Mouse (Mus musculus) kidney, adult 2 months (tissue): Measurements from ENCODE around the gene Cebpg. TPM values are rescaled to one million over a fixed set of nuclear protein-coding genes. Genes with fewer than 3 reads are reported as not detected.

Experiments used
- DNase-seq: peaks from one replicate; pipeline ENCODE4 v3.0.0; 2021
- H3K27ac ChIP-seq: fragments of 200-500 bp; 2 replicates; pipeline ENCODE4 v1.5.1; 2012; ENCODE audit warnings: low read depth, low read length, control low read depth, inconsistent platforms; ENCODE audit not compliant: insufficient read depth
- H3K27me3 ChIP-seq: fragments of 200-500 bp; replicated peaks from 2 replicates; pipeline ENCODE4 v1.6.1; 2012; ENCODE audit warnings: mild to moderate bottlenecking, moderate library complexity, low read length, inconsistent platforms; ENCODE audit not compliant: control insufficient read depth, insufficient read depth
- H3K36me3 ChIP-seq: fragments of 200-500 bp; 2 replicates; pipeline ENCODE4 v1.6.1; 2012; ENCODE audit warnings: mild to moderate bottlenecking, moderate library complexity, low read length, inconsistent platforms; ENCODE audit not compliant: control insufficient read depth, insufficient read depth
- H3K4me1 ChIP-seq: fragments of 200-500 bp; 2 replicates; pipeline ENCODE4 v1.6.1; 2011; ENCODE audit warnings: low read length; ENCODE audit not compliant: control insufficient read depth, insufficient read depth
- H3K4me3 ChIP-seq: fragments of 200-500 bp; 2 replicates; pipeline ENCODE4 v1.5.1; 2011; ENCODE audit warnings: mild to moderate bottlenecking, low read depth, low read length, control low read depth; ENCODE audit not compliant: insufficient read depth
- CTCF ChIP-seq: fragments of 200-500 bp; conservative IDR thresholded peaks from 2 replicates; pipeline ENCODE4 v1.5.1; 2011; ENCODE audit warnings: low read depth, mild to moderate bottlenecking, control low read depth, low read length, moderate library complexity, mixed read lengths; ENCODE audit not compliant: insufficient read depth, insufficient read length
- POLR2A ChIP-seq: fragments of 200-500 bp; IDR thresholded peaks from one replicate; pipeline ENCODE4 v1.6.1; 2011; ENCODE audit warnings: low read depth, low read length, control low read depth
- WGBS: fragments of 180-500 bp; shearing (Covaris S2); methylation state at CpG from one replicate; pipeline ENCODE4 v1.1.7; 2018; 5-methylcytosine and 5-hydroxymethylcytosine counted together
- polyA plus RNA-seq: library from polyadenylated mRNA; depleted of rRNA; stranded (reverse); fragments of >200 nt; gene quantifications from 2 replicates; pipeline ENCODE4 v1.2.3, GENCODE M21; 2012; rRNA removed

The Cebpg gene
- polyA plus RNA-seq, 1 experiment = 10.0 TPM

DNA sequence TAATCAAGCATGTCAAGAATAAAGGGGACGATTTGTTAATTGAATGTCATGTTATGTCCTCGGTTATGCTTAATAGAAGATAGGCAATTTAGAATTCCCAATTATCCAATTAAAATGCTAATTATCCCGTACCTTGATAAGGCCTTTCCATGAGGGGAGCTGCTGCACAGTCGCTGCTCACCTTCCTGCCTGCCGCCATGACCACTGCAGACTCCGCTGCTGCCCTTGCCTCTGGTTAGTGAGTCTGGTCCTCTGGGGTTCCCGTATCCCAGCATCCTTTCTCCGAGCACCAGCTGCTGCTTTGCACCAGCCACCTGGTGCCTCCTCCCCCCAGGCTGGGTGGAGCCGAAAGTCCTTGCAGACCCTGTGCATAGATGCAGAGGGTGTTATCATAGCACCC, 43.1 kb downstream of the Cebpg start:
- no peaks in the 10 kb centered on the region for H3K36me3 ChIP-seq
- WGBS = 88% methylated on average over 9 of the region's 9 CpGs

DNA sequence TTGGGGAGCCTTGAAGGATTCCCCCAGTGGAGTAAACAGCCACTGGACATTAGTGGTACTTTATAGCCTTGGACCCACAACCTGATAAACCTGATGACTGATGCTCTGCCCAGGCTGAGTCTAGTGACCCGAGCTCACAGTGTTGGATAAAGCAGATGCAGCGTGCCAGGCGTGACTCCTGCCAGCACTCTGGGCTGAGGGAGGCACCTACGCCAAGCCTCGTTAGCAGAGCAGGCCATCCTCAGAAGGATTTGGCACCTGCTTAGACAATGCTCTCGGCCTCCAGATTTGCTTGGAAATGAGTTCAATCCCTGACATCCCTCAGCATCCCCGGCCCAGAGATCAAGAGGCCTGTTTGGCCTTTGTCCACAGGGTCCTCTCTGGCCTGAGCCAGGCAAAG, 49.7 kb downstream of the Cebpg start:
- no peak for DNase-seq
- no peaks in the 10 kb centered on the region for H3K36me3 ChIP-seq
- no peak for TF ChIP-seq POLR2A
- TF ChIP-seq CTCF = no peak
- 89% methylated on average over 7 of the region's 7 CpGs for WGBS
- no peaks in the 10 kb centered on the region for H3K4me1 ChIP-seq
- no peaks in the 10 kb centered on the region for H3K27me3 ChIP-seq
- H3K4me3 ChIP-seq = no peak overlapping the region
- no peak overlapping the region for H3K27ac ChIP-seq

More for the DNA sequence above, 43.1 kb downstream of the Cebpg start:
- no peak for DNase-seq
- H3K27ac ChIP-seq = no peak overlapping the region
- no peaks in the 10 kb centered on the region for H3K27me3 ChIP-seq
- TF ChIP-seq POLR2A (no peak), CTCF (no peak)
- H3K4me1 ChIP-seq = no peaks in the 10 kb centered on the region
- H3K4me3 ChIP-seq = no peak overlapping the region

DNA sequence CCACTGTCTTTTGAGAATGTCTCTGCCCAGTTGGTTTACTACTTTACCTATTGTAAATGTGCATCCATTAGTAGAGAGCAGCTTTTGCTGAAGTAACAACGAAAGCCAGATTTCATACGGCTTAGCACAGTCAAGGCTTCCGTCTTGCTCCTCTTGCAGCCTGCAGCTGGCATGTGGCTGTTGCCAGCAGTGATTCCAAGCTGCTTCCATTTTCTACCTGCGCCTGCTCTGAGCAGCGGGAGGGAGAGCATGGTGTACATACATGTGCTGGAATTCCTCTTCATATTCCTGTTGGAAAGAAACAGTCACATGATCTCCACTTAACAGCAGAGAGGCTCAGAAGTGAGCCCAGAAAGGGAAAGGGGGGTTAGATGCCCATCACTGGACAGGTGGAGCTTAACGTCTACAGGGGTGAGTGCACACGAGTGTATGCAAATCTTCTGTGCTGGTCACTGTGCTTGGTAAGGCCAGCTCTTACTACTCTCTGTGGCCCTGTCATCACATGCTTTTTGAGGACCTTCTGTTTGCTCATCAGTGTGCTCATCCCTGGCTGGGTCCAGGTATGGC, 53.1 kb downstream of the Cebpg start:
- TF ChIP-seq POLR2A (no peak), CTCF (no peak)
- DNase-seq = no peak
- no peak overlapping the region for H3K4me3 ChIP-seq
- no peak overlapping the region for H3K27ac ChIP-seq
- no peaks in the 10 kb centered on the region for H3K36me3 ChIP-seq
- no peaks in the 10 kb centered on the region for H3K4me1 ChIP-seq
- 75% methylated on average over 7 of the region's 7 CpGs for WGBS
- no peaks in the 10 kb centered on the region for H3K27me3 ChIP-seq

DNA sequence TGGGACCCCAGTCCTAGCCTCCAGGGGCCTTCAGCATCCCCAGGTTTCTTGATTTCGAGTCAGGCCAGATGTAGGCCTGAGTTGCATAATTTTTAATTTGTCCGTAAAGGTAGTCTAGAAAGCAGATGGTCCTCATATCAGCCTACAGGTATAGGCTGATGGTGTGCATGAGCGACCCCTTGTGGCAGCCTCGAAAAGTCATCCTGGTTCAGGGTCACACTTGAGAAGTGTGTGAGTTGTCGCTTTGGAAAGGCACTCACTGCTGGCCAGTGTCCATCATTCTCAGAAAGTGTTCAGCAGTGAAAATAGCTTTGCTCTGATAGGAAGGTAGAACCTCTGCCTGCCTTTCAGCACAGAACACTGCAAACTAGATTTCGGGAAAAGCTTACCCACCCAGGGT, 55.5 kb downstream of the Cebpg start:
- DNase-seq = peak; percentile 38
- Histone ChIP-seq H3K27ac (no peak overlapping the region), H3K27me3 (no peaks in the 10 kb centered on the region), H3K4me1 (no peaks in the 10 kb centered on the region), H3K36me3 (no peaks in the 10 kb centered on the region), H3K4me3 (no peak overlapping the region)
- TF ChIP-seq POLR2A = no peak
- TF ChIP-seq CTCF = peak; percentile 78
- WGBS = 46% methylated on average over 6 of the region's 6 CpGs

Other genes starting within 250 kb of the Cebpg start
- gene Chst8, start 243.9 kb downstream of the Cebpg start, polyA plus RNA-seq = 8.3 and 10.2 TPM in 2 replicates
- gene Pepd, start 144.2 kb downstream of the Cebpg start, polyA plus RNA-seq = 299 and 326 TPM in 2 replicates
- gene Cebpa, start 62.7 kb upstream of the Cebpg start, polyA plus RNA-seq = 41.6 and 55.2 TPM in 2 replicates
- gene Slc7a10, start 129.8 kb upstream of the Cebpg start, polyA plus RNA-seq = 2.5 and 7.0 TPM in 2 replicates
- gene Lrp3, start 158.9 kb upstream of the Cebpg start, polyA plus RNA-seq = 19.7 and 22.6 TPM in 2 replicates